Mouse (Mus musculus) liver, embryonic 18 days (tissue): ENCODE measurements around the gene Gm49383. TPM values are rescaled to one million over a fixed set of nuclear protein-coding genes. Genes with fewer than 3 reads are reported as not detected.

Source experiments
- polyA plus RNA-seq: library from polyadenylated mRNA; depleted of rRNA; stranded (reverse); fragments of >200 nt; gene quantifications from 2 replicates; pipeline ENCODE4 v1.2.3, GENCODE M21; 2012; rRNA removed

Gm49383 gene
- 1.7 and 2.2 TPM in 2 replicates for polyA plus RNA-seq

DNA sequence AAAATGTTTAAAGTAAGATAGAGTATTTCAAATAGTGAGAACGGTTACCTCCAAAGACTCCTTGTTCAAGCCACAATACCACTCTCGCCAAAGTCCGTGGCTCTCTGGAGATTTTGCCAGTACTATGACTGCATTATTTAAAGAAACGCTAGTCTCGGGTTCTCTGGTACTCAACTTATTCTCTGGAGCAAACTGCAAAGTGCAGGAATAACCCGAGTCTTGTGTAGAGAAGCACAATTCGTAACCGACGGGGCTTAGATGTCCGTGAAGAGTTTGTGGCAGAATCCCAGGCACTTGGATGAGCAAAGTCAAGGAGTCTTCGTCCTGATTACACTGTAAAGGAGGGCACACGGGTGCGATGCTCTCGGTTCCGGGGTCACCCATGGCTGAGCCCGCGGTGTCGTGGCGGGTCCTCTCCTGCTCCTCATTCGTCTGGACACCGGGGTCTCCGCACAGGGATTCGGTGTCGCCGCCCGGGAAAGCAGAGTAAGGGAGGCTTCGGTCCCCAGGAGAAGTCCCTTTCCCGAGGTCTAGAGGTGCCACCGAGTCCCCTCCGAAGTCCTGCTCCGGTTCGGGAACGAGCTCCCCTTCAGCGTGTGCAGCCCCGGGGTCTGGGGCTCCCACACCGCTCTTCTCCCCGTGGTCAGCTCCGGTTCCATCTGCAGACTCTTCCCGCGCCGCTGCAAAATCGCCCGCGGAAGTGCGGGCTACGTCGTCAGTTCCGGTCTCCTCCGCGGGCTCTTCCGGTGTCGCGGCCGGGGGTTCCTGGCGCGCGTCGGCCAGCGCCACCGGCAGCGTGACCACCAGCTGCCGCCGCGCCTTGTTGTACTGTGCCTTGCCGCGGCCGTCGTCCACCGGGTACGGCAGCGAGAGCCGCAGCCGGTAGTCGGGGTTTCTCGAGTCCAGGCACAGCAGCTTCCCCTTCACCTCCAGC, at the start of gene Gm49383:
Gene Gm49383 (minus strand): TSS at position 661 of the 934 bp plus-strand sequence.

DNA sequence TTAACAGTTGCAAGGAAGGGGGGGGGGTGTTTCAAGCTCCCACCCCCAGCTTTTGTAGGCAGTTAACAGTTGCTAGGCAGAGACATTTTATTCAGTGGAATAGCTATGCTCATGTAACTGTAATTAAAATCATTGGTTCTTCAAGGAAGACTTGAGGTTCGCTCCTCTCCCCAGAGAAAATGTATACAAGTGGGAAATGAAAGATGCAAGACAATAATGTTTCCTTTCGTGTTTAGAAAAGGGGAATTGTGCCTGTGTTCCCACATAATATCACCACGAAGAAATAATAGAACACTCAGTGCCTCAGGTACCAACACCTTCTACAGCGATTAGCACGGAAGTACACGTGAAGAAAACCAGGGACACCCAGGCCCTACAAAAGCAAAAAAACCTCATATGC, 44.0 kb upstream of the Gm49383 start, which contains the start of gene Klhdc1:
Gene Klhdc1 (plus strand): TSS at position 301 of the 400 bp plus-strand sequence.

DNA sequence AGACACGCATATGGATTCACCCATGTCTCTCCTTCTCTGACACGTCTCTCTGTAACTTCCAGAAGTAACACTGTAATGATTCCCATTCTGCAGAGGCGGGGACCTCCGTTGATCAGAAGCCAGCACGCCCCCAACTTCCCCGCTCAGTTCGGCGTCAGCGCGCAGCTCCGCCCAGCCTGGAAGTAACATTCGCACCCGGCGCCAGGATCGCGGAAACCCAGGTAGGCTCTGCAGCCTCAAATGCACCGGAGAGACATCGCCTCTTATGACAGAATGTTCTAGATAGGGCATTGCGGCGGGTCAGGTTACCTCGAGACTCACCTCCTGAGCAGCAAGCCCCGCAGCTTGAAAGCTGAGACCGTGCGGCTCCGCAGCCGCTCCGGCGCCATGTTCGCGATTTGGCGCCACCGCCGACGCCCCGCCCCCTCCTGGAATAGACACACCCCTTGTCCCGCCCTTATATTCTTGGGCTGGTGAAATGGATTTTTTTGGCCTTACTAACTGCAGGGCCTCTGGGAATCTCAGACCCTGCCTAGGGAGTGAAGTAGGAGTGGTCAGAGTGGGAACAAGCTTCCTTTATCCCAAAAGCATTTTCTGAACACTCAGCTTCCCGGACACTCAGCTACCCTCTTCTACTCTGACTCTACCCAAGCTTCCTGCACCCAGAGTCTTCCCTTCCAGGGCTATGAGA, 31.0 kb upstream of the Gm49383 start, which contains the start of gene Pole2:
Gene Pole2 (minus strand): TSS at position 420 of the 691 bp plus-strand sequence.

DNA sequence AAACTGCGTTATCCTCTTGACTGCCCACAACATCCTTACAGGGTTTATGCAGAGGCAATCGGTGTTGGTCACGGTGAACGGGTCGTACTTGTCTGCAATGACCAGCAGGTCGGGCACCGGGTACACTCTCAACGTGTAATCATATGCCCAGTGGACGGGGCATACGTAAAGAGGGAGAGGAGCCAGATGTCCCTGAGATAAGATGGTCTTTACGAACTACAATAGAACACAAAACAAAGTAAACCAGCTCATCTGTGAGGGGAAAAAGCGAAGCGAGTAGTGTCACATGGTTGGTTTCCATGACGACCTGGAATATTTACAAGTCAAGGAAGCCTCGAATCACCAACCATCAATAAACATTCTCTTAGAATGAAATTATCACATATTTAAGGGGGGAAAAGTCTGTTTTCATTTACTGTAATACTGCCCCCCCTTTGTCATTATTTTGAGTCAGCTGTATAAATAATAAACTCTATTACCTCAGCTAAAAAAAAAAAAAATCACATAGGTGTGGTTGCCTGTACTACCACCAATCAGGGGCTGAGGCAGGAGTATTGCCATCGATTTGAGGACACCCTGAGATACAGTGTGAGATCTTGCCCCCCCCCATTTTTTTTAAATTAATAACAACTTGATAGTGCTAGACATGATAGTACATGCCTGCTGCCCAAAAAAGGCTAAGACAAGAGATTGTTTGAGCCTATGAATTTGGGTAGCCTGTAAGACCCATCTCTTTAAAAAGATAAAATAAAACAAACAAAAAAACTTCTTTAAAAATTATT, 7.3 kb upstream of the Gm49383 start, which contains the start of gene Gm49384:
Gene Gm49384 (minus strand): TSS at position 216 of the 782 bp plus-strand sequence.

DNA sequence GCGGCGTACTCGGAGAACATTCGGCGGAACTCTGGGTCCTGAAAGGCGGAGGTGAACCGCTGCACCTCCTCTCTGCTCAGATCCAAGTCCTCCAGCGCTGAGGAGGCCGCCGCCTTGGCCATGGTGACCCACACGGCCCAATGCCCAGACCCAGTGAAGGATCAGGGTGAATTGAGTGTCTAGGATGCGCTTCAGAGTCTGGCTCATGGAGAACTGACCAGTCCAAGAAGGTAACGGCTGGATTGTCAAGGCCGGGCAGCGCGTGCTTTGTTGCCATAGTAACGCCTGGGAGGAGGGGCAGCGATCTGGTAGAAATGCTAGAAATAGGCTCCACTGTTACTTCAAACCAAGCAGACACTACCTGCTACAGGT, 1.2 kb upstream of the Gm49383 start, which contains the start of gene Dnaaf2:
Gene Dnaaf2 (minus strand): TSS at position 266 of the 372 bp plus-strand sequence.

DNA sequence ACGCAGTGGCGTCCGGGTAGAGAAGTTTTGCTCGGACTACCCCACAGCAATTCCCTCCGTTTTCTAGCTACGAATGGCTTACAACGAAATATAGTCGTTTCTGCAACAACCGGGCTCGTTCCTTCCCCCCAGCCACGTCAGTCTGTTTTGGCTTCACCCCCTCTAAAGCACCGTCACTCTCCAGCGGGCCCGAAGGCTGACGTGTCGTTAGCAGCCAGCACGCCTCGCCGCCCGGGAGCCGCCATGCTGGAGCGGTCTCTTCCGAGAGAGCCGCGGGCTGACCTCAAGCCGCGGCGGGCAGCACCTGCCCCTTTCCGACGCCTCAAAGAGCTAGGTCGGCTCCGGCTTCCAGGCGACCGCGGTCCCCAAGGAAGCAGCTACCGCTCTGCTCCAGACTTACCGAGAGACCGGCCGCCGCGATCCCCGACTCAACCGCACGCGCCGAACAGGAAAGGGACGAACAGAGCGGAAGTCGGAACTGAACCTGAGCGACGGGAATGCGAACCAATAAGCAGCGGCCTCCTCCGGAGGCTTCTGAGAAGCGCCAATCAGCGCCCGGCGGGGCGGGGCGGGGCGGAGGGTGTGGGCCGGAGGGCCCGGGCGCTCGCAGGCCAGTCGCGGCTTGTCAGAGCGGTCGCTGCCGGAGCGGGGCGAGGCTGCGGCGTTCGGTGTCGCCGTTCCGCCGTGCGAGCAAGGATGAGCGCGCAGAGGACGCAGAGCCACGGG, 13.2 kb downstream of the Gm49383 start, which contains the start of the genes Rpl36al and Mgat2:
Gene Rpl36al (minus strand): TSS at position 501 of the 726 bp plus-strand sequence.
Gene Mgat2 (plus strand): TSS at position 575 of the 726 bp plus-strand sequence.

DNA sequence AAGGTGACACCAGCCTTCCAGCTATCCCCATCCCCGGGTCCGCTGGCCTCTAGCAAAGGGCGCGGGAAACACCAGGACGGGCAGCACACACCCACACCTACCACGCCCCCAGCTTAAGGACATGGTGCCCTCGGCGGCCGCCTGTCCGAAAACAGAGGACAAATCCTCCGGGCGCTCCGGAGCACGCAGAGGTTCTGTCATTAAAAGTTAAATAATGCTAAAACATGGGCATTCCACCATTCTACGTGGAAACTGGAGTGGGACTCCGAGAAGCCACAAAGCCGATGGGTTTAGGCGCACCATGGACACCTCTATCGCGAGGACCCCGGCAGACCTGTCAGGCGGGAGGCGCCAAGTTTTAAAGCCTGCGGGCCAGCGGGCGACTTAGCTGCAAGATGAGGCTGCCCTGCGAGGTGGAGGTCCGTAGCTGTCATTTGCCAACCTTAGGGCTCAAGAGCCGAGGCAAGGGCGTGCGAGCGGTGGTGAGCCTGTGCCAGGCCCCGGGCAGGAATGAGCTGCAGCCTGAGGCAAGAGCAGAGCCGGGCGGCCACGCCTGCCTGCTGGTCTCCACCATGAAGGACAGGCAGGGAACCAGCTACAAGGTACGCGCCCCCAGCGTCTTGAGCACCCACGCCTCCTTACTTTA, 28.3 kb downstream of the Gm49383 start, which contains the start of gene Lrr1:
Gene Lrr1 (plus strand): TSS at position 354 of the 646 bp plus-strand sequence.

DNA sequence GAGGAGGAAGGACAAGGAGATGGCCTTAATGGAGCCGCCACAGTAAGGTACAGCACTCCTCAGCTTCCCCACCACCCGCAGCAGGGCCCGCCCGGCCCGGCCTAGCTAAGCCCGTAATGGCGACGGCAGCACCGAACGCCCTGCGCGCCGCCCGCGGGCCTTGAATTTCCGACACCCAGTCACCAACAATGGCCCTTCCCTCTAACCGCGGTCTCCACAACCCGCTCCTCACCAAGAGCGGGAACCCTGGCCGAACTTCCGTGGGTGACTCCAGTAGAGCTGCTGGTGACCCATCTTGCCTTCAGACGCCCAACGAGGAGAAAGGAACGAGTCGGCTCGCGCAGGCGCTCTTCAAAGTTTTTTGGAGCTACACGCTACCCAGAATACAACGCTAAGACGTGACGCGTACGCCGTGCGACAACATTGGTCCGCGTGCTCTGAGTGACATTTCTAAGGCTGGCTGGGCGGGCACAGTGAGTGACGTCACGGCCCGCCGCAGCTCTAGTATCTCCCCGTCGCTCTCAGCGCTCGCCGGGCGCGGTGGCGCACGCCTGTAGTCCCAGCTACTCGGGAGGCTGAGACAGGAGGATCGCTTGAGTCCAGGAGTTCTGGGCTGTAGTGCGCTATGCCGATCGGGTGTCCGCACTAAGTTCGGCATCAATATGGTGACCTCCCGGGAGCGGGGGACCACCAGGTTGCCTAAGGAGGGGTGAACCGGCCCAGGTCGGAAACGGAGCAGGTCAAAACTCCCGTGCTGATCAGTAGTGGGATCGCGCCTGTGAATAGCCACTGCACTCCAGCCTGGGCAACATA, 37.9 kb downstream of the Gm49383 start, which contains the start of gene Rps29:
Gene Rps29 (minus strand): TSS at position 422 of the 813 bp plus-strand sequence.

Other genes with a start within 250 kb of the Gm49383 start
- gene Rps29, start 37.9 kb downstream of the Gm49383 start, polyA plus RNA-seq: 1,582 and 1,774 TPM in 2 replicates
- 4.0 and 4.5 TPM in 2 replicates for gene Lrr1, start 28.3 kb downstream of the Gm49383 start, polyA plus RNA-seq
- 494 and 497 TPM in 2 replicates for gene Rpl36al, start 13.0 kb downstream of the Gm49383 start, polyA plus RNA-seq
- 12.2 and 12.6 TPM in 2 replicates for gene Mgat2, start 12.9 kb downstream of the Gm49383 start, polyA plus RNA-seq
- 1.7 and 1.8 TPM in 2 replicates for gene Dnaaf2, start 1.3 kb upstream of the Gm49383 start, polyA plus RNA-seq
- gene Gm49384, start 7.2 kb upstream of the Gm49383 start, polyA plus RNA-seq: 2.6 and 3.0 TPM in 2 replicates
- 11.3 and 11.9 TPM in 2 replicates for gene Pole2, start 31.1 kb upstream of the Gm49383 start, polyA plus RNA-seq
- 0.25 and 1.9 TPM in 2 replicates for gene Klhdc1, start 44.1 kb upstream of the Gm49383 start, polyA plus RNA-seq
- 32.0 and 33.2 TPM in 2 replicates for gene Klhdc2, start 99.6 kb upstream of the Gm49383 start, polyA plus RNA-seq
- gene Nemf, start 160.1 kb upstream of the Gm49383 start, polyA plus RNA-seq: 8.7 and 10.1 TPM in 2 replicates
- gene Arf6, start 175.0 kb upstream of the Gm49383 start, polyA plus RNA-seq: 50.9 and 53.3 TPM in 2 replicates
- 0.25 and 0.35 TPM in 2 replicates for gene Gm9887, start 175.4 kb upstream of the Gm49383 start, polyA plus RNA-seq